Mouse (Mus musculus) kidney, postnatal 0 days (tissue): ENCODE data around the gene Dcaf12. TPM values are rescaled to one million over a fixed set of nuclear protein-coding genes. Genes with fewer than 3 reads are reported as not detected.

Experiments used
- ATAC-seq: fragments of 200-750 bp; cut with Nextera tagmentation; replicated peaks from 2 replicates; pipeline ENCODE4 v1.8.0; 2017; ENCODE audit warnings: low read depth, moderate number of reproducible peaks, moderate TSS enrichment, moderate library complexity; ENCODE audit not compliant: low FRiP score
- DNase-seq: peaks from one replicate; pipeline ENCODE4 v3.0.0-alpha.2; 2016; ENCODE audit warnings: low spot score
- H3K27ac ChIP-seq: fragments of 300-500 bp; sonication (generic); 2 replicates; pipeline ENCODE4 v1.5.1; 2014; ENCODE audit warnings: mild to moderate bottlenecking
- H3K27me3 ChIP-seq: fragments of 300-500 bp; sonication (generic); 2 replicates; pipeline ENCODE4 v1.6.1; 2014; ENCODE audit warnings: low read length, mixed read lengths; ENCODE audit not compliant: insufficient read depth
- H3K36me3 ChIP-seq: fragments of 300-500 bp; sonication (generic); 2 replicates; pipeline ENCODE4 v1.6.1; 2014; ENCODE audit warnings: low read length, mixed read lengths; ENCODE audit not compliant: insufficient read depth
- H3K4me1 ChIP-seq: fragments of 300-500 bp; sonication (generic); replicated peaks from 2 replicates; pipeline ENCODE4 v1.6.1; 2014; ENCODE audit warnings: antibody characterized with exemption, low read length, mixed read lengths; ENCODE audit not compliant: insufficient read depth
- H3K4me2 ChIP-seq: fragments of 300-500 bp; sonication (generic); 2 replicates; pipeline ENCODE4 v1.6.1; 2014; ENCODE audit warnings: mild to moderate bottlenecking, low read length, moderate library complexity, mixed read lengths
- H3K4me3 ChIP-seq: fragments of 300-500 bp; sonication (generic); replicated peaks from 2 replicates; pipeline ENCODE4 v1.5.1; 2014; ENCODE audit warnings: low read depth, low read length
- H3K9ac ChIP-seq: fragments of 300-500 bp; sonication (generic); 2 replicates; pipeline ENCODE4 v1.6.1; 2014; ENCODE audit warnings: low read depth, low read length
- H3K9me3 ChIP-seq: fragments of 300-500 bp; sonication (generic); replicated peaks from 2 replicates; pipeline ENCODE4 v1.6.1; 2016; ENCODE audit warnings: low read length, inconsistent platforms, mixed read lengths
- CTCF ChIP-seq: IDR thresholded peaks from 2 replicates; pipeline ENCODE4 v1.5.1; 2016; ENCODE audit warnings: antibody characterized with exemption, low read depth, mild to moderate bottlenecking, moderate library complexity
- WGBS: fragments of 180-500 bp; shearing (Covaris S2); extraction: QIAGEN DNeasy Blood & Tissue Kit; methylation state at CpG from one replicate; pipeline ENCODE4 v1.1.7; 2014; 5-methylcytosine and 5-hydroxymethylcytosine counted together
- polyA plus RNA-seq: library from polyadenylated mRNA; unstranded; fragments of >200 nt; fragmentation: Nextera tagmentation; extraction: Ambion mirVana; gene quantifications from 2 replicates; pipeline ENCODE4 v1.2.1, GENCODE M21; 2015

Gene Dcaf12
- 49.8 and 55.4 TPM in 2 replicates for polyA plus RNA-seq

DNA sequence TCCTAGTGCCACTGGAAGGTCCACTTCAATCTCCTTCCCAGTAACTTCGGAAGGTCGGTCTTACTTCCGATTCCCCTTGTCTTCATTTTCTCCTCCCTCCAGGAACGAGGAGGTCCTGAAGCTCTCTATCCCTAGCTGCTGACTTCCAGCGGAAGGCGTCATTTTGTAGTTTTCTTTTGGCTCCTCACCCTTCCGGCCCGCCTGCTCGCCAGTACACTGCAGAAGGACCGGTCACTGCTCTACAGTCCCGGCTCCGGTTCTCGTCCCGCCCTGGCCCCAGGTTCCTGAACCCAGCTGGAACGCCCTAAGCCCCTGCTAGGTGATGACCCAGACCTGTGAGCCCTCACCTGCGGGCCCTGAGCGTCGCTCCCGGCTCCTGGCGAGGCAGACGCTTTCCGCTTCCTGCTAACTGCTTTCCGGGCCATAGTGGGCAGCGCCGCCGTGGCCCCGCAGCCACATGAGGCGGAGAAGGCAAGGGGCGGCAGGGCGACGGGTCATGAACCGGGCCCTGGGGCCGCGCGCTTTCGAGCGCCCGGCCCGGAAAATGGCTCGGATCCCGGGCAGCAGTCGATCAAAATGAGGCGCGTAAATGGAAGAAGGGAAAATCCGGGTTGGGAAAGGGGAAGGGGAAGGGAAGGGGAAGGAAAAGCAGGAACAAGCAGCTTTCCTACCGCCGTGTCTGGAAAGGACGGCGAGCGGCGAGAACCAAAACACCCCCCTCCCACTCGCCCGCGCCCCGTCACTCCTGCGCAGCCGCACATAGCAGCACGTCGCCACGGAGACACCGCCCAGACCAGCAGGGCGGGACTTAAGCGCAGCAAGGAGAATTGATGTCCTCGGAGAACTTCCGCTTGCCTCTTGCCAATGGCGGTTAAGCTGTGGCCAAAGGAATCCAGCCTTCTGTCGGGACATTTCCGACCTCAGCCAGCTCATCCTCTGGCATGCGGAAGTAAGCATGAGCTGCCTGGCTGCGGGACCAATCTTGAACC is at the start of gene Dcaf12:
TSS of gene Dcaf12 (minus strand) at position 749 of the 989 bp plus-strand sequence.
- Histone ChIP-seq H3K36me3 (peaks cover 17% of the 10 kb centered on the region; the same call in 1 of the 2 replicates), H3K9ac (peak within 1 kb of the TSS; percentile 93), H3K4me1 (peaks cover 5% of the 10 kb centered on the region; the same call in 1 of the 2 replicates), H3K4me3 (peak within 1 kb of the TSS; percentile 84), H3K4me2 (peak within 1 kb of the TSS; percentile 79), H3K9me3 (no peaks in the 10 kb centered on the region), H3K27me3 (no peaks in the 10 kb centered on the region), H3K27ac (peak within 1 kb of the TSS; percentile 99)
- peak; percentile 98 for DNase-seq
- no peak for TF ChIP-seq CTCF
- under 1% methylated on average over 70 of the region's 70 CpGs for WGBS
- peak; percentile 96 for ATAC-seq

GRCm38 (mm10) chr4:41361059-41361458 is 46.4 kb upstream of the Dcaf12 start:
- no peak for TF ChIP-seq CTCF
- Histone ChIP-seq H3K9me3 (no peaks in the 10 kb centered on the region), H3K9ac (no peak overlapping the region), H3K27me3 (no peaks in the 10 kb centered on the region), H3K36me3 (0 out of 2 replicates have a peak, but pooled peaks cover 5% of the 10 kb centered on the region), H3K27ac (no peak overlapping the region), H3K4me1 (no peaks in the 10 kb centered on the region), H3K4me3 (no peak overlapping the region), H3K4me2 (no peak overlapping the region)
- ATAC-seq (no peak), DNase-seq (no peak)
- 86% methylated on average over 3 of the region's 3 CpGs for WGBS

- 95% methylated on average over 7 of the region's 7 CpGs for WGBS
- DNase-seq = no peak
These were observed 44.7 kb upstream of the Dcaf12 start for GRCm38 (mm10) chr4:41359358-41359757.

GRCm38 (mm10) chr4:41358669-41359068 is 44.0 kb upstream of the Dcaf12 start:
- no peak overlapping the region for H3K4me3 ChIP-seq
- 94% methylated on average over 2 of the region's 2 CpGs for WGBS
- ATAC-seq = no peak

More at GRCm38 (mm10) chr4:41359358-41359757, 44.7 kb upstream of the Dcaf12 start:
- Histone ChIP-seq H3K4me2 (no peak overlapping the region), H3K9me3 (no peaks in the 10 kb centered on the region), H3K27me3 (no peaks in the 10 kb centered on the region), H3K9ac (no peak overlapping the region), H3K4me1 (no peaks in the 10 kb centered on the region), H3K4me3 (no peak overlapping the region), H3K36me3 (0 out of 2 replicates have a peak, but pooled peaks cover 5% of the 10 kb centered on the region), H3K27ac (no peak overlapping the region)
- ATAC-seq = no peak
- TF ChIP-seq CTCF = no peak

GRCm38 (mm10) chr4:41357154-41357553 is 42.5 kb upstream of the Dcaf12 start:
- H3K9ac ChIP-seq = no peak overlapping the region
- DNase-seq = no peak
- H3K36me3 ChIP-seq = 0 out of 2 replicates have a peak, but pooled peaks cover 5% of the 10 kb centered on the region
- WGBS = 81% methylated on average over 2 of the region's 2 CpGs
- H3K27ac ChIP-seq = no peak overlapping the region
- no peak for TF ChIP-seq CTCF
- ATAC-seq = no peak
- H3K4me3 ChIP-seq = no peak overlapping the region
- H3K27me3 ChIP-seq = no peaks in the 10 kb centered on the region
- H3K4me1 ChIP-seq = no peaks in the 10 kb centered on the region
- no peaks in the 10 kb centered on the region for H3K9me3 ChIP-seq
- no peak overlapping the region for H3K4me2 ChIP-seq

More at GRCm38 (mm10) chr4:41358669-41359068, 44.0 kb upstream of the Dcaf12 start:
- TF ChIP-seq CTCF = no peak
- no peak overlapping the region for H3K9ac ChIP-seq
- no peaks in the 10 kb centered on the region for H3K9me3 ChIP-seq
- no peak overlapping the region for H3K4me2 ChIP-seq
- H3K27me3 ChIP-seq = no peaks in the 10 kb centered on the region
- H3K4me1 ChIP-seq = no peaks in the 10 kb centered on the region
- DNase-seq = no peak
- 0 out of 2 replicates have a peak, but pooled peaks cover 5% of the 10 kb centered on the region for H3K36me3 ChIP-seq
- H3K27ac ChIP-seq = no peak overlapping the region

DNA sequence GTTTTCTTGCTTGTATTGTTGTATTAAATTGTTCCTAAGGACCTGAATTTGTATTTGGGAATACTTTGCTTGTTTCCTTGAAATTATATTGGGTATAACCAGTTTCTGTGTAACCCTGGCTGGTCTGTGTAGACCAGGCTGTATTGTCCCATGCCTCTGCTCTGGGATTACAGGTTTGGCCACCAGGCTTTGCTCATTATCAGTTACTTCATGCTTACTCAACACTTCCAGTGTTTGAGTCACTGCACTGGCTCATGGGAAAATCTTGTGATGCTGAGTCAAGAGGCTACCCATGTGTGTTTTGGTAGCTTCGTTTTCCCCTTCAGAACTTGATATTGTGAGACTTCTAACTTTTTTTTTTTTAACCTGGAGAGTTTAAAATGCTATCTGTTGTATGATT is 38.6 kb upstream of the Dcaf12 start:
- 81% methylated on average over 1 of the region's 1 CpGs for WGBS
- H3K36me3 ChIP-seq = no peaks in the 10 kb centered on the region
- no peak overlapping the region for H3K27ac ChIP-seq
- no peak overlapping the region for H3K4me2 ChIP-seq
- no peak overlapping the region for H3K9ac ChIP-seq
- H3K4me1 ChIP-seq = 0 out of 2 replicates have a peak, but pooled peaks cover 3% of the 10 kb centered on the region
- H3K4me3 ChIP-seq = no peak overlapping the region
- ATAC-seq (no peak), DNase-seq (no peak)
- H3K9me3 ChIP-seq = no peaks in the 10 kb centered on the region
- H3K27me3 ChIP-seq = no peaks in the 10 kb centered on the region
- TF ChIP-seq CTCF = no peak
